Mouse (Mus musculus) liver, embryonic 14 days (tissue): ENCODE data around the gene Lnpk. TPM values are rescaled to one million over a fixed set of nuclear protein-coding genes. Genes with fewer than 3 reads are reported as not detected.

Experiments
- polyA plus RNA-seq: library from polyadenylated mRNA; depleted of rRNA; stranded (reverse); fragments of >200 nt; gene quantifications from 2 replicates; pipeline ENCODE4 v1.2.3, GENCODE M21; 2012; rRNA removed

Lnpk gene
- polyA plus RNA-seq, result 7.9 and 9.6 TPM in 2 replicates

GRCm38 (mm10) chr2:74578843-74579489 is at the start of gene Lnpk:
Lnpk (minus strand) TSS chr2:74579435.

Other genes with a start within 250 kb of the Lnpk start
- gene Evx2, start 80.1 kb upstream of the Lnpk start, polyA plus RNA-seq, result not detected in 2 replicates
- not detected in 2 replicates for gene Hoxd13, start 88.9 kb upstream of the Lnpk start, polyA plus RNA-seq
- not detected in 2 replicates for gene Hoxd12, start 95.6 kb upstream of the Lnpk start, polyA plus RNA-seq
- not detected in 2 replicates for gene Hoxd11, start 100.1 kb upstream of the Lnpk start, polyA plus RNA-seq
- not detected in 2 replicates for gene Hoxd10, start 112.5 kb upstream of the Lnpk start, polyA plus RNA-seq
- gene Hoxd9, start 118.3 kb upstream of the Lnpk start, polyA plus RNA-seq, result not detected in 2 replicates
- gene Hoxd8, start 125.2 kb upstream of the Lnpk start, polyA plus RNA-seq, result 0.05 and 0.12 TPM in 2 replicates
- 0.02 TPM in 1 of 2 replicates, not detected in the other for gene Hoxd3, start 132.5 kb upstream of the Lnpk start, polyA plus RNA-seq
- gene Hoxd4, start 132.5 kb upstream of the Lnpk start, polyA plus RNA-seq, result 0.02 and 0.12 TPM in 2 replicates
- gene Gm28230, start 147.3 kb upstream of the Lnpk start, polyA plus RNA-seq, result 0.01 and 0.07 TPM in 2 replicates
- 0.01 TPM in 1 of 2 replicates, not detected in the other for gene Hoxd1, start 183.5 kb upstream of the Lnpk start, polyA plus RNA-seq
- gene Mtx2, start 246.4 kb upstream of the Lnpk start, polyA plus RNA-seq, result 24.6 and 27.3 TPM in 2 replicates